Comparison of ENCODE assay signal across 8 mouse cellular contexts in genomic region chr9:118556951-118557780, GRCm38 (mm10). TPM values are rescaled to one million over a fixed set of nuclear protein-coding genes. Genes with fewer than 3 reads are reported as not detected.
A peak's percentile ranks its signal among the peaks of the same experiment; 100 is the strongest.
DNase-seq lines count a peak whose midpoint lies in the region; ATAC-seq and TF ChIP-seq lines count a peak whose summit lies in the region.

No protein-coding gene starts in this region.

- DNase-seq in forebrain, embryonic 14.5 days (ENCODE audit: low spot score): peak; percentile 24
- DNase-seq in heart, postnatal 36 days: peak; percentile 21 to 31
- DNase-seq in liver, embryonic 14.5 days (ENCODE audit: low read depth in 3 of 3, low spot score in 3 of 3): no peak
- no peak for DNase-seq in ovary, postnatal 10 days (ENCODE audit: low spot score)
- no peak for DNase-seq in embryo, embryonic 11 days
- no peak for DNase-seq in kidney, adult 9 months

- H3K4me1 ChIP-seq in forebrain, embryonic 14.5 days (ENCODE audit: control insufficient read depth, insufficient read depth, low read length): no peaks in the 10 kb centered on the region
- no peaks in the 10 kb centered on the region for H3K4me1 ChIP-seq in forebrain, embryonic 12.5 days
- H3K4me1 ChIP-seq in cortical plate, adult 2 months (ENCODE audit: control insufficient read depth, insufficient read depth, low read length): peaks cover 1% of the 10 kb centered on the region; the same call in 1 of the 2 replicates
- no peaks in the 10 kb centered on the region for H3K4me1 ChIP-seq in liver, embryonic 14.5 days (replicated peaks; ENCODE audit: control insufficient read depth in 2 of 2, insufficient read depth in 2 of 2, low read length in 1 of 2)

- no peak overlapping the region for H3K9ac ChIP-seq in forebrain, embryonic 14.5 days (ENCODE audit: low read length)
- no peak overlapping the region for H3K9ac ChIP-seq in forebrain, embryonic 12.5 days
- no peak overlapping the region for H3K9ac ChIP-seq in liver, embryonic 14.5 days (replicated peaks)

- no peak overlapping the region for H3K27ac ChIP-seq in forebrain, embryonic 14.5 days (ENCODE audit: low read depth, low read length)
- H3K27ac ChIP-seq in forebrain, embryonic 12.5 days: no peak overlapping the region
- peak overlapping the region; percentile 15; the same call in 1 of the 2 replicates for H3K27ac ChIP-seq in cortical plate, adult 2 months (ENCODE audit: insufficient read depth, low read length)
- H3K27ac ChIP-seq in liver, embryonic 14.5 days: no peak overlapping the region

- H3K36me3 ChIP-seq in forebrain, embryonic 14.5 days (ENCODE audit: control insufficient read depth, insufficient read depth, low read length): peaks cover 85% of the 10 kb centered on the region
- peaks cover 84% of the 10 kb centered on the region for H3K36me3 ChIP-seq in forebrain, embryonic 12.5 days (replicated peaks)
- H3K36me3 ChIP-seq in liver, embryonic 14.5 days (replicated peaks; ENCODE audit: control insufficient read depth, insufficient read depth, low read depth): peaks cover 21% of the 10 kb centered on the region

- 80% methylated on average over 24 of the region's 24 CpGs for WGBS in forebrain, embryonic 14.5 days
- 86% methylated on average over 24 of the region's 24 CpGs for WGBS in forebrain, embryonic 12.5 days
- WGBS in liver, embryonic 14.5 days (ENCODE audit: insufficient replicate concordance): 89% methylated on average over 24 of the region's 24 CpGs

- no peak for TF ChIP-seq POLR2A in cortical plate, adult 2 months (IDR thresholded peaks at IDR 0.05; ENCODE audit: extremely low read depth, insufficient read depth, low read length)

- H3K9me3 ChIP-seq in forebrain, embryonic 14.5 days (replicated peaks; ENCODE audit: control insufficient read depth, low read length): no peaks in the 10 kb centered on the region
- no peaks in the 10 kb centered on the region for H3K9me3 ChIP-seq in forebrain, embryonic 12.5 days
- no peaks in the 10 kb centered on the region for H3K9me3 ChIP-seq in liver, embryonic 14.5 days (ENCODE audit: control insufficient read depth, low read length)

- H3K27me3 ChIP-seq in forebrain, embryonic 14.5 days (replicated peaks; ENCODE audit: control insufficient read depth, insufficient read depth, low read length): no peaks in the 10 kb centered on the region
- H3K27me3 ChIP-seq in forebrain, embryonic 12.5 days: no peaks in the 10 kb centered on the region
- H3K27me3 ChIP-seq in liver, embryonic 14.5 days (ENCODE audit: control insufficient read depth, insufficient read depth, low read length): no peaks in the 10 kb centered on the region

- ATAC-seq in forebrain, embryonic 14.5 days: no peak
- no peak for ATAC-seq in forebrain, embryonic 12.5 days (ENCODE audit: low FRiP score)
- peak; percentile 23; the same call in 1 of the 2 replicates for ATAC-seq in liver, embryonic 14.5 days (ENCODE audit: insufficient read depth)

- intact Hi-C loops in heart, postnatal 36 days (cut with DNase I): no loop called here

- no peak for TF ChIP-seq EP300 in liver, embryonic 14.5 days (IDR thresholded peaks at IDR 0.05; ENCODE audit: low read depth)

- no peak for TF ChIP-seq CTCF in cortical plate, adult 2 months (IDR thresholded peaks at IDR 0.05; ENCODE audit: extremely low read depth, insufficient read depth, low read length)
- TF ChIP-seq CTCF in liver, embryonic 14.5 days (IDR thresholded peaks at IDR 0.05; ENCODE audit: low read depth): no peak

- H3K4me3 ChIP-seq in forebrain, embryonic 14.5 days (ENCODE audit: low read depth, low read length): no peak overlapping the region
- H3K4me3 ChIP-seq in forebrain, embryonic 12.5 days (replicated peaks): no peak overlapping the region
- H3K4me3 ChIP-seq in cortical plate, adult 2 months (ENCODE audit: insufficient read depth, low read length): no peak overlapping the region
- no peak overlapping the region for H3K4me3 ChIP-seq in liver, embryonic 14.5 days (ENCODE audit: insufficient read depth in 1 of 2, low read depth in 2 of 2, low read length in 2 of 2)

- H3K4me2 ChIP-seq in forebrain, embryonic 14.5 days (ENCODE audit: low read length): no peak overlapping the region
- no peak overlapping the region for H3K4me2 ChIP-seq in forebrain, embryonic 12.5 days
- H3K4me2 ChIP-seq in liver, embryonic 14.5 days (ENCODE audit: low read depth): no peak overlapping the region

RNA-seq across cellular contexts. Expression of gene Itga9, which starts 49.3 kb away (rescaled TPM):
- polyA plus RNA-seq in forebrain, embryonic 14.5 days (2014; fragmentation: Nextera tagmentation; extraction: Ambion mirVana): 0.85 and 0.88 TPM in 2 replicates
- 4.9 and 7.7 TPM in 2 replicates for polyA plus RNA-seq in forebrain, embryonic 12.5 days (2016; fragmentation: Nextera tagmentation; extraction: Ambion mirVana)
- 2.5 and 3.3 TPM in 2 replicates for polyA plus RNA-seq in cortical plate, adult 2 months (2012; rRNA removed)
- 10 to 100 TPM; 49.5 to 60.2 TPM for total RNA-seq in heart, postnatal 36 days (2021)
- polyA plus RNA-seq in liver, embryonic 14.5 days (2012; rRNA removed): 2.8 and 3.3 TPM in 2 replicates
- polyA plus RNA-seq in liver, embryonic 14.5 days (2014; fragmentation: Nextera tagmentation; extraction: Ambion mirVana): 1.4 and 2.2 TPM in 2 replicates

RNA-seq across cellular contexts. Expression of gene Golga4, which starts 51.1 kb away (rescaled TPM):
- 28.5 and 41.2 TPM in 2 replicates for polyA plus RNA-seq in forebrain, embryonic 14.5 days (2014; fragmentation: Nextera tagmentation; extraction: Ambion mirVana)
- 68.4 and 69.0 TPM in 2 replicates for polyA plus RNA-seq in forebrain, embryonic 12.5 days (2016; fragmentation: Nextera tagmentation; extraction: Ambion mirVana)
- 60.2 and 67.1 TPM in 2 replicates for polyA plus RNA-seq in cortical plate, adult 2 months (2012; rRNA removed)
- 100 to 1,000 TPM; 303 to 350 TPM for total RNA-seq in heart, postnatal 36 days (2021)
- polyA plus RNA-seq in liver, embryonic 14.5 days (2012; rRNA removed): 6.9 and 13.2 TPM in 2 replicates
- 10.6 and 11.6 TPM in 2 replicates for polyA plus RNA-seq in liver, embryonic 14.5 days (2014; fragmentation: Nextera tagmentation; extraction: Ambion mirVana)

Comparison
In these comparisons a context has a peak if more than half of its experiments do, and no peak if none do; other contexts are left out.
1. DNase-seq: peak in forebrain, embryonic 14.5 days (single experiment) and heart, postnatal 36 days (2 of 2); none in liver, embryonic 14.5 days (0 of 3), ovary, postnatal 10 days (single experiment), embryo, embryonic 11 days (single experiment) and kidney, adult 9 months (single experiment).